Mouse (Mus musculus): ENCODE results near the gene Cnot3.

- TF ChIP-seq CTCF (IDR thresholded peaks at IDR 0.05; ENCODE audit: insufficient read depth, low read length), result no peak
- no peak for TF ChIP-seq POLR2A (IDR thresholded peaks at IDR 0.05; ENCODE audit: borderline replicate concordance, extremely low read depth, low read depth, low read length)
Measured at GRCm38 (mm10) chr7:3643412-3643811, 1.7 kb upstream of the Cnot3 start.
